Mouse (Mus musculus) liver, adult 2 months (tissue): Measurements from ENCODE around the gene Tmem255b.

ENCODE experiments used
- CTCF ChIP-seq: fragments of 200-500 bp; IDR thresholded peaks from 2 replicates; pipeline ENCODE4 v1.5.1; 2011; ENCODE audit warnings: low read depth, low read length, control low read depth
- POLR2A ChIP-seq: fragments of 200-500 bp; IDR thresholded peaks from 2 replicates; pipeline ENCODE4 v1.6.1; 2011; ENCODE audit warnings: low read length, control low read depth; ENCODE audit not compliant: insufficient read depth; ENCODE audit errors: extremely low read depth

DNA sequence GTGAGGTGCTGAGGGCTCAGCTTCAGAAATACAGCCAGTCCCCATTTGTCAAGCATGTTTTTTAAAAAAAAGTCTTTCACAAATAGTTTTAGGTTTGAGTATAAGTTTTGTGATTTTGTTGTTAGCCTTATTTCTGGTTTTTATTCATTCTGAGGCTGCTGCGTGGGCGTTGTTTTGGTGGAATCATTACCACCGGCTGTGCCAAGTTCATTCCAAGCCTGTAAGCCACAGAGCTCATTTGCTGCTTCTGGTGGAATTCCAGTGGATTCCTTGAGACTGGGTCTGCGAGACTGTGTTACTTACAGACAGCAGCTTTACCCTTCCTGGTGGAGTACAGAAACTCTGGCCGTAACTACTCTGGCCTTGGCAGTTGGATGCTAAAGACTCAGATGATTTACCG lies 11.5 kb downstream of the Tmem255b start:
- TF ChIP-seq CTCF (no peak), POLR2A (no peak)
